Mouse (Mus musculus) lung, adult 2 months (tissue): ENCODE results near the gene Unc119b.

Experiments used
- CTCF ChIP-seq: fragments of 200-500 bp; IDR thresholded peaks from 2 replicates; pipeline ENCODE4 v1.5.1; 2011; ENCODE audit warnings: mild to moderate bottlenecking, low read length, control low read depth; ENCODE audit not compliant: insufficient read depth
- POLR2A ChIP-seq: fragments of 200-500 bp; IDR thresholded peaks from 2 replicates; pipeline ENCODE4 v1.6.1; 2011; ENCODE audit warnings: low read depth, mild to moderate bottlenecking, control low read depth, low read length, borderline replicate concordance; ENCODE audit errors: extremely low read depth

DNA sequence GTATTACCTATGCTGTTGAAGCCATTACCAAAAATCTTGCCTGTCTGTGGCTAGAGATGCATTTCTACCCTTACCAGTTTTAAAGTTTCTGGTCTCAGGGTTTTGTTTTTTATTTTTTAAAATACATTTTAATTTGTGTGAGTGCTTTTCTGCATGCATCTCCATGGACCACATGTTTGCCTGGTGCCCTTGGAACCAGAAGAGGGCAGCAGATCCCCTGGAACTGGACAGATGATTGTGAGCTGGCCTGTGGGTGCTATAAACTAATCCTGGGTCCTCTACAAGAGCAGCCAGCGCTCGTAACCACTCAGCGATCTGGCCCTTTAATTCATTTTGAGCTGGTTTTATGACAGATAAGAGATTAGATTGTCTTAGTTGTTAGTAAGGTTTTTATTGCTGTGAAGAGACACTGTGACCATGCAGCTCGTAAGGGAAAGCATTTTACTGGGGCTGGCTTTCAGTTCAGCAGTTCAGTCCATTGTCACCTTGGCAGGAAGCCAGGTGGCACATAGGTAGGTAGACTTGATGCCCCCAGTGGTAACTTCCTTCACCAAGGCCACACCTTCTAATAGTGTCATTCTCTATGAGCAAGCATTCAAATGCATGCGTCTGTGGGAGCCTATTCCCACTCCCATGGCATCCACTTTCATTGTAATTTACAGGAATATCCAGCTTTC, 45.0 kb downstream of the Unc119b start:
- TF ChIP-seq POLR2A, result no peak
- no peak for TF ChIP-seq CTCF
